Mouse (Mus musculus): ENCODE data around the gene Ttc25.
"Not testable (repeated sequence)": the region's sequence is repeated elsewhere in the genome, so short reads cannot be mapped to it uniquely, and the experiment has no call there.

- TF ChIP-seq EP300, CTCF (IDR thresholded peaks at IDR 0.05; ENCODE audit: low read depth): not testable (repeated sequence)
These were observed 10.6 kb upstream of the Ttc25 start for GRCm38 (mm10) chr11:100534821-100535220.

All from liver, embryonic 14.5 days (tissue).